Mouse (Mus musculus) G1E (cell line): Measurements from ENCODE around the gene Zfp366. TPM values are rescaled to one million over a fixed set of nuclear protein-coding genes. Genes with fewer than 3 reads are reported as not detected.

Experiments
- ATAC-seq: 2 replicates; pipeline ENCODE4 v1.8.0; 2016; ENCODE audit warnings: mild to moderate bottlenecking; ENCODE audit not compliant: insufficient number of reproducible peaks, poor library complexity, low FRiP score, severe bottlenecking; ENCODE audit errors: extremely low read depth
- DNase-seq: peaks from one replicate; pipeline ENCODE4 v3.0.0; 2012; ENCODE audit warnings: low spot score
- H3K27me3 ChIP-seq: 2 replicates; pipeline ENCODE4 v1.6.1; 2012; ENCODE audit warnings: mild to moderate bottlenecking, low read length, inconsistent platforms; ENCODE audit not compliant: insufficient read depth
- H3K36me3 ChIP-seq: replicated peaks from 2 replicates; pipeline ENCODE3; 2012; ENCODE audit warnings: mild to moderate bottlenecking, inconsistent platforms
- H3K4me1 ChIP-seq: 2 replicates; pipeline ENCODE4 v1.6.1; 2012; ENCODE audit warnings: low read depth, low read length, inconsistent platforms, mixed read lengths; ENCODE audit not compliant: insufficient read depth
- H3K4me3 ChIP-seq: 2 replicates; pipeline ENCODE4 v1.5.1; 2012; ENCODE audit warnings: low read depth, mild to moderate bottlenecking, inconsistent platforms, low read length, moderate library complexity, mixed read lengths
- H3K9me3 ChIP-seq: replicated peaks from 2 replicates; pipeline ENCODE4 v1.6.1; 2012; ENCODE audit warnings: inconsistent platforms
- CTCF ChIP-seq: IDR thresholded peaks from 2 replicates; pipeline ENCODE4 v1.5.1; 2012; ENCODE audit warnings: low read depth, low read length, inconsistent platforms, mixed read lengths
- GATA1 ChIP-seq: IDR thresholded peaks from 2 replicates; pipeline ENCODE4 v1.6.1; 2012; ENCODE audit warnings: borderline replicate concordance, low read length, inconsistent platforms, mixed read lengths
- GATA2 ChIP-seq: IDR thresholded peaks from 2 replicates; pipeline ENCODE4 v1.6.1; 2012; ENCODE audit warnings: low read depth, low read length, inconsistent platforms, borderline replicate concordance
- POLR2AphosphoS5 ChIP-seq: IDR thresholded peaks from 2 replicates; pipeline ENCODE4 v1.6.1; 2012; ENCODE audit warnings: low read depth, low read length, inconsistent platforms; ENCODE audit not compliant: insufficient replicate concordance
- TAL1 ChIP-seq: conservative IDR thresholded peaks from 2 replicates; pipeline ENCODE4 v1.6.1; 2012; ENCODE audit warnings: low read depth, low read length, inconsistent platforms, mixed read lengths
- polyA plus RNA-seq: library from polyadenylated mRNA; stranded (reverse); fragments of >175 nt; gene quantifications from 2 replicates; pipeline ENCODE4 v1.2.3, GENCODE M21; 2012
- total RNA-seq, 2 experiments: library from RNA; stranded (forward) in 1 of 2; stranded (reverse) in 1 of 2; fragments of 200-1000 nt in 1 of 2; fragments of >200 nt in 1 of 2; fragmentation: Nextera tagmentation in 1 of 2; gene quantifications; 2 replicates each; pipeline ENCODE4 v1.2.3; 2014 to 2017

Zfp366 gene
- total and polyA plus RNA-seq, 3 experiments, result 0.05 TPM; not detected in 2

DNA sequence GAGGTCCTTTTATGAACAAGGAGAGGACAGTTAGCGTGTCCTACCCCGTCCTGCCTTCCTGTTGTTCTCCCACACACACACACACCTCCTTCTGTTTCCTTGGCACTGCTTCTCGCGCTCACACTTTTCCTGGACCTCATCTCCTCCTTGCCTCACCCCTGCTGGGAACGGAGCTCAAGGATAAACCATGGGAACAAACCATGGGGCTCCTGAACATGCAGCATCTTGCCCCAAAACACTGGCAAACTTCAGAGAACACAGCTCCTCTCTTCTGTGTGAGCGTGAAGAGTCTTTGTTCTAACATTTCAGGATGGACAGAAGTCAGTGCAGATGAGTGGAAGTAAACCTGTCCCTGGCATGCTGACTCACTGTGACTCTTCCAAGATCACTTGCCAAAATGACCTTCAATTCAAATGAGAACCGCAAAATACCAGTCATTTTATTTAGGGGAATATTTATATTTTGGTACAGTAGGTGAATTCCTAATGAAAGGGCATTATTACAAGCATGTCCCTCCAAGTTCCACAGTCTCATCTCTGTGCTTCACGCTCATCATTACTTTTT, 38.8 kb downstream of the Zfp366 start:
- DNase-seq (no peak), ATAC-seq (no peak)
- no peak overlapping the region for H3K4me3 ChIP-seq
- H3K36me3 ChIP-seq, result no peaks in the 10 kb centered on the region
- H3K4me1 ChIP-seq, result 0 out of 2 replicates have a peak, but pooled peaks cover 5% of the 10 kb centered on the region
- H3K9me3 ChIP-seq, result no peaks in the 10 kb centered on the region
- peaks cover 2% of the 10 kb centered on the region; the same call in 1 of the 2 replicates for H3K27me3 ChIP-seq
- TF ChIP-seq GATA1, result no peak
- TF ChIP-seq GATA2, result no peak

DNA sequence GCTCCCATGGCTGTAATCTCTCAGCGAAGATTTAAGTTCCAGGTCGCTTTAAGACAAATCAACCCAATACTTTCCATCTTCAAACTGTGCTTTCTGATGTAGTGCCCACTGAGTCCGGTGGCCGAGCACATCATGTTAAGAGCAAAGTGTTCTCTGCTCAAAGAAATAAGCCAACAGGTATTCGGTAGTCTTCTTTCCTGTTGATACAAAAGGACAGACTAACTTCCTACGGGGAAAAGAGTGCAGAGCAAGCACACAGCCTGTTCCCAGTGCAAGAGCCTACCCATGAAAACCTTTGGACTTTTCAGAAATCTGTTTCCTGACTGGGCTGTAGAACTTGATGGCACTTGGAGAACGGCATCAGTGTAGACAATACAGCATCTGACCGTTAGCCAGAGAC, 39.3 kb downstream of the Zfp366 start:
- no peaks in the 10 kb centered on the region for H3K9me3 ChIP-seq
- H3K4me1 ChIP-seq, result 0 out of 2 replicates have a peak, but pooled peaks cover 5% of the 10 kb centered on the region
- DNase-seq, result no peak
- peaks cover 7% of the 10 kb centered on the region; the same call in 1 of the 2 replicates for H3K27me3 ChIP-seq
- H3K36me3 ChIP-seq, result no peaks in the 10 kb centered on the region
- TF ChIP-seq CTCF (no peak), TAL1 (no peak), GATA2 (no peak), POLR2AphosphoS5 (no peak), GATA1 (no peak)
- no peak overlapping the region for H3K4me3 ChIP-seq
- no peak for ATAC-seq

GRCm38 (mm10) chr13:99225374-99226240, 41.0 kb downstream of the Zfp366 start:
- Histone ChIP-seq H3K9me3 (no peaks in the 10 kb centered on the region), H3K4me1 (0 out of 2 replicates have a peak, but pooled peaks cover 5% of the 10 kb centered on the region), H3K36me3 (no peaks in the 10 kb centered on the region), H3K27me3 (peaks cover 9% of the 10 kb centered on the region; the same call in 1 of the 2 replicates), H3K4me3 (no peak overlapping the region)
- DNase-seq, result no peak
- TF ChIP-seq POLR2AphosphoS5 (no peak), TAL1 (no peak), GATA1 (no peak), GATA2 (no peak), CTCF (no peak)
- ATAC-seq, result no peak

GRCm38 (mm10) chr13:99226809-99227208, 42.2 kb downstream of the Zfp366 start:
- Histone ChIP-seq H3K36me3 (no peaks in the 10 kb centered on the region), H3K4me3 (no peak overlapping the region), H3K27me3 (peaks cover 9% of the 10 kb centered on the region; the same call in 1 of the 2 replicates), H3K4me1 (0 out of 2 replicates have a peak, but pooled peaks cover 5% of the 10 kb centered on the region), H3K9me3 (no peaks in the 10 kb centered on the region)
- TF ChIP-seq CTCF (no peak), TAL1 (no peak), GATA2 (no peak), POLR2AphosphoS5 (no peak), GATA1 (no peak)
- ATAC-seq (no peak), DNase-seq (no peak)

- Histone ChIP-seq H3K9me3 (no peaks in the 10 kb centered on the region), H3K4me1 (0 out of 2 replicates have a peak, but pooled peaks cover 5% of the 10 kb centered on the region), H3K36me3 (no peaks in the 10 kb centered on the region), H3K27me3 (peaks cover 9% of the 10 kb centered on the region; the same call in 1 of the 2 replicates), H3K4me3 (no peak overlapping the region)
- TF ChIP-seq CTCF (no peak), TAL1 (no peak), POLR2AphosphoS5 (no peak), GATA2 (no peak), GATA1 (no peak)
- ATAC-seq (no peak), DNase-seq (no peak)
Observed at GRCm38 (mm10) chr13:99227456-99228250, 43.0 kb downstream of the Zfp366 start.
